Mouse (Mus musculus) spleen, postnatal 10 days (tissue): Measurements from ENCODE around the gene Fer.
"Not testable (repeated sequence)": the region's sequence is repeated elsewhere in the genome, so short reads cannot be mapped to it uniquely, and the experiment has no call there.

Source experiments
- DNase-seq, 2 experiments: peaks; one replicate each; pipeline ENCODE4 v3.0.0; 2021 to 2022; ENCODE audit warnings: low spot score in 2 of 2

Fer gene

DNA sequence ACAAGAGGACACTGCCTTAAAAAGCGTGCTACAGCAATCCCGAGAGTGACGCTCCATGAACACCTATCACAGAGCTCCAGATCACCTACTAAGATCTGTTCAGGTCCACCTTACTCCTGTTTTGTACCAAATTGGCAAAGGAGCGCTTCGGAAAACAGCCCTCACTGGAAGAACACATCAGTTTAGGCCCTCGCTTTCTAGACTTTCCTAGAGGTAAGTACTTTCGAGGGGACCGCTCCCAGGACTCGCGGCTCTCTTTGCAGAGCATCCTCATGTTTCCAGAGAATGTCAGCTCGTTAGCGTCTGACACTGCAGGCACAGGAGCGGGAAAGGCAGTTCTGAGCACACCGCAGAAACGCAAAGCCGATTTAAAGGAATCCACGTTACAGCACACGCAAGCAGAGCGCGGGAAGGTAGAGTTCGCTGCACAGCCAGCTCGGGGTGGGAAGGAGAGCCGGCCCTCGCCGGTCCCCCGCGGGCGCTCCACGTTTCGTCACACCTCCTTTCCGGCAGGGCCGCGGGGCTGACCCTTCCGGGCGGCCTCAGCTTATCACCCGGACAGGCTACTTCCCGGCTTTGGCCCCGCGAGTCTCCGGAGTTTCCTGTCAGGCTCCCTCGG is at the start of gene Fer:
Fer (plus strand) TSS at position 51 of the 619 bp plus-strand sequence.
- no peak for DNase-seq

DNA sequence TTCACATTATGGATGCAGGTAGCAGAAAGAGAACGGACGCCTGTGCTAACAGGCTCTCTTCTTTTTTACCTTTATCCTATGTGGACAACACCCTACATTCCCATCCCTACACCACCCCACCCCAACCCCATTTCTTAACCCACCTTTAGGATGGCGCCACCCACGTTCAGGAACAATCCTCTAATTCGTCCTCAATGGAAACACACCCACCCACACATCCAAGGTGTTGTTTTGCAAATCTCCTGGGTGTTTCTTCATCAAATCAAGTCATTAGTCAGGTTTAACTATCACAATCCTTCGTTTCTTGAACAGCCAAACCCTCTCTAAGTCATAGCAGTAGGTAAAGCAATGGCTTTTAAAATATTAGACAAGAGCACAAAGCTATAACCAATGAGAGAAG is 49.3 kb upstream of the Fer start:
- DNase-seq = no peak

DNA sequence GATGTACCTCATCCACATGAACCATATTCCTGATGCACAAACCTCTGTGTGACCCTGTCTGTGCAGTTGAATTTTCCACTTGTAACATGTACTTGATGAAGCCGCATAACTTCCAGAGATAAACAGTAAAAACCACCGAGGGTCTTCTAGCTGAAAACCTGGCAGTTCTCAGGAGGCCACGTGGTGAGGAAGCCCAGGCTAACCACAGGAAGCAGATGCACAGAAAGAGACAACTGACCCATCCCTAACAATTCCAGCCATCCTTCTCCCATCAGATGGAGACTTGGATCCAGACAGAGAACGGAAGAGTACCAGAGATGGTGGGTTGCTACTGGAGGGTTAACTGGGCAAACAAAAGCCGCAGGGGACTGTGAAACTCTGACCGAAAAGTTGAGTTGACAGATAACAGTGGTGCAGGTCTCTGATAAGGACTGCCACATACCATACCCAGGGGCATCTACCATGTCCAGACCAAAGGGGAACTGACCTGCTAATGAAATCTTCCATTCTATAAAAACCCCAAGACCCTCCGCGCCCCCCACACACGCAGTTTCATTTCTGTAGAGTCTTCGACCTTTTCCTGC is 44.3 kb upstream of the Fer start:
- DNase-seq = no peak

GRCm38 (mm10) chr17:63824141-63824540 is 38.7 kb upstream of the Fer start:
- no peak for DNase-seq

DNA sequence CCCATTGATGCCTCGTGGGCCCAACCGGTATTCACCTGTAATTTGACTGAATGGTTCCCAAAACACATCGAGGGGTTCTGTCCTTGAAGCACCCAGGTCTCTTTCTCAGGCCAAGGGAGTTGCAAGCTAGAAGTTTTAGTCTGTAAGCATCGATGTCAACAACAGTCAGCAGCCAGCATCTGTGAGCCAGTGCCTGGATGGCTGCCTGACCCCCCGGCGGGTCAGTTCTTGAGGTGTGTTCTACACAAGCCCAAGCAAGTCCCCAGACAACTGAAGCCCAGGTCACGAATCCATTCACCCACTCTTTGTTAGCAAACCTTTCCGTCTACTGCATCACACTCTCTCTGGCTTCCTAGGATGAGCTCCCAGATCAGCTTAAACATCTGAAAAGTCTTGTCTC is 36.7 kb upstream of the Fer start:
- no peak for DNase-seq

GRCm38 (mm10) chr17:63826767-63827166 is 36.1 kb upstream of the Fer start:
- DNase-seq = no peak

GRCm38 (mm10) chr17:63828561-63829332 is 34.1 kb upstream of the Fer start:
- no peak for DNase-seq

- DNase-seq = no peak
Measured at GRCm38 (mm10) chr17:63831550-63831949, 31.3 kb upstream of the Fer start.

GRCm38 (mm10) chr17:63836223-63836622 is 26.6 kb upstream of the Fer start:
- DNase-seq = no peak

DNA sequence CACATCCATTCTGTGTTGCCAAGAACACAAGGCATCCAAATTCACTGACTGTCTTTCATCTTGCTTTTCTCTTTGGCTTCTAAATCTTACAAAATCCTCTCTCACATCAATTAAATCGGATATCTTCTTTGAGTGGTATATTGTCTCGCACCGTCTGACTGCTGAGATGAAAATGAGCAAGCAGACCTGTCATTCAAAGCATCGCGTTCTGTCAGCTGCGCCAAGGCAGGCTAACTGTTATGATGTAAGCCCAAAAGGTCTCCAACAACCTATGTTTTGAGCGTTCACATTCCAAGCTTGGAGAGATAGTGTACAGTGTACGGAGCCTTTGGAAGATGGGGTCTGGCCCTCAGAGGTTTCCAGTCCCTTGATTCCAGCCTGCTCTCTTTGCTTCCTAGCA is 26.2 kb upstream of the Fer start:
- no peak for DNase-seq

- DNase-seq = no peak
Measured at GRCm38 (mm10) chr17:63838144-63838543, 24.7 kb upstream of the Fer start.

GRCm38 (mm10) chr17:63839636-63840269 is 23.1 kb upstream of the Fer start:
- no peak for DNase-seq

DNA sequence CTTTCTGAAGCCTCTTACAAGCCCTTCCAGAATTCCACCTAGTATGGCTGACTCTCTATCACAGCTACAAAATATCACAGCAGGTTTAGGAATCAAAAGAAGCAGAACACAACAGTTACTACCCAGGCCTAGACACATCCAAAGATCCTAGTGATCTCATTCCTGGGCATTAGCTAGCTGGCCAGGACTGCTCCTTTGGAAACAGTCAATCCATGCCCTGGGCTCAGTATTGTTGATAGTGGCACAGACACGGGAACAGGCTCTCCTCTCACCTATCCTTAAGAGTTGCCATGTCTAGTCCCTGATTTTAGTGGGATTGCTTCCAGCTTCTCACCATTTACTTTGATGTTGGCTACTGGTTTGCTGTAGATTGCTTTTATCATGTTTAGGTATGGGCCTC is 20.6 kb upstream of the Fer start:
- DNase-seq = no peak

GRCm38 (mm10) chr17:63844936-63845335 is 17.9 kb upstream of the Fer start:
- DNase-seq = no peak

- DNase-seq = not testable (repeated sequence)
Measured at GRCm38 (mm10) chr17:63845766-63846165, 17.1 kb upstream of the Fer start.

- DNase-seq = no peak
Measured at GRCm38 (mm10) chr17:63849151-63849550, 13.7 kb upstream of the Fer start.

- peak; percentile 31 to 66 for DNase-seq
Measured at GRCm38 (mm10) chr17:63849566-63849965, 13.3 kb upstream of the Fer start.

GRCm38 (mm10) chr17:63850016-63850415 is 12.8 kb upstream of the Fer start:
- peak in 1 of 2 experiments; percentile 15 for DNase-seq

- no peak for DNase-seq
Measured at GRCm38 (mm10) chr17:63857023-63857544, 5.8 kb upstream of the Fer start.

DNA sequence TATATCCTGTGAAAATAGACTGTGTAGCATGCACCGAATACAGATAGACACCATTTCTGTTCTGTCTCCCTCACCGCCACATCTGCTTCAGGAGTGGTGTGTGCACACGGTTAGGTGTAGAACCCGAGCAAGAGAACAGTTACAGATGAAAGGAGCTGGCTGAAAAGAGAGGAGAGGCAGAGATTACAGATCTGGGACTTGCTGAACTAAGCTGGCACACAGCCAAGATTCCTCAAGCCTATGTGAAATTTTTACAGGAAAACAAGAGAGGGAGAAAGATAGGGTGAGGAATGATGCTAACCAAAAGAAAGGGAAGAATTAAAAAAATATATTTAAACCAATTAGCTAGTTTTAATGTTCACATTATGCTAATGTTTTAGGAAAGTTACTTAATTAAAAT is 1.9 kb upstream of the Fer start:
- no peak for DNase-seq

GRCm38 (mm10) chr17:63862399-63862798 is 463 bp upstream of the Fer start:
- DNase-seq = no peak

DNA sequence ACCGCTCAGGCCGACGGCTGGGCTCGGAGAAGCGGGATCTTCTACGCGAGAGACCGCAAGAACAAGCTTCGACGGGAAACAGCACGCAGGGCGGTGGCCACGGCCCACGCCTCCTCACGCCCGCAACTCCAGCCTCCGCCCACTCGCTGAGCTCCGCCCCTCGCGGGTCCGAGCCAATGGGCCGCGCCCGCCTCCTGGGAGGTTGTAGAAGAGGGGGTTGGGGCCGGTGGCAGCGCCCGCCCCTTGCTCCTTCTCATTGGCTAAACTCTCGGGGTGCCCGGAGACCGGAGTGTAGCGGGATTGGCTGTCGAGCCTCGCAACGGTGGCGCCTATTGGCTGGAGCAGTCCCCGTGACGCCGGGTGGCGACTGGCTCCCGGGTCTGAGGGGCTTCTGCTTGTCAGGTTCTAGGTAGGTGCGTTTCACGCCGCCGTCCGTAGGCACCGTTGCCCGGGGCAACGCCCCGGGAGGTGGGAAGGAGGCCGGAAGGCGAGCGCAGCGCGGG is 836 bp downstream of the Fer start, which contains the start of gene A930002H24Rik:
A930002H24Rik (minus strand) TSS at position 145 of the 503 bp plus-strand sequence.
- DNase-seq = peak; percentile 82 to 92
